Mouse (Mus musculus): ENCODE data around the gene Gm13287. TPM values are rescaled to one million over a fixed set of nuclear protein-coding genes. Genes with fewer than 3 reads are reported as not detected.
"Not testable (repeated sequence)": the region's sequence is repeated elsewhere in the genome, so short reads cannot be mapped to it uniquely, and the experiment has no call there.

Gene Gm13287
- polyA plus RNA-seq, 1 experiment from 2014 or later, result not detected

- WGBS, result 2% methylated on average over 26 of the region's 42 CpGs
Measured at GRCm38 (mm10) chr4:88763384-88764018, 39.6 kb upstream of the Gm13287 start.

GRCm38 (mm10) chr4:88773534-88773933 is 29.5 kb upstream of the Gm13287 start, which contains the start of gene Gm13290:
Gm13290 (plus strand) TSS chr4:88773834.
- not testable (repeated sequence) for ATAC-seq (replicated peaks; ENCODE audit: extremely low read depth, insufficient read depth, low FRiP score)

More at GRCm38 (mm10) chr4:88763384-88764018, 39.6 kb upstream of the Gm13287 start:
- Histone ChIP-seq H3K4me3 (ENCODE audit: low read length) (peak overlapping the region; percentile 32), H3K27ac (ENCODE audit: low read length) (peak overlapping the region; percentile 61), H3K9ac (ENCODE audit: low read length) (peak overlapping the region; percentile 38; the same call in 1 of the 2 replicates), H3K4me2 (ENCODE audit: low read depth, low read length) (peak overlapping the region; percentile 53)
- not testable (repeated sequence) for H3K36me3 ChIP-seq (ENCODE audit: control insufficient read depth, insufficient read depth); H3K27me3 ChIP-seq (ENCODE audit: control insufficient read depth, insufficient read depth, low read length); ATAC-seq (replicated peaks; ENCODE audit: extremely low read depth, insufficient read depth, low FRiP score); H3K9me3 ChIP-seq (replicated peaks; ENCODE audit: control insufficient read depth, low read length); H3K4me1 ChIP-seq (ENCODE audit: control insufficient read depth, insufficient read depth, low read length)

GRCm38 (mm10) chr4:88776622-88777021 is 26.4 kb upstream of the Gm13287 start, which contains the start of gene Gm13289:
Gm13289 (plus strand) TSS chr4:88776922.
- WGBS, result no CpG with 5 or more reads among the region's 29 CpGs
- not testable (repeated sequence) for ATAC-seq (replicated peaks; ENCODE audit: extremely low read depth, insufficient read depth, low FRiP score)

More at GRCm38 (mm10) chr4:88773534-88773933, 29.5 kb upstream of the Gm13287 start, which contains the start of gene Gm13290:
- WGBS, result no CpG with 5 or more reads among the region's 32 CpGs
- not testable (repeated sequence) for H3K9me3 ChIP-seq (replicated peaks; ENCODE audit: control insufficient read depth, low read length); H3K4me2 ChIP-seq (ENCODE audit: low read depth, low read length); H3K4me3 ChIP-seq (ENCODE audit: low read length); H3K27ac ChIP-seq (ENCODE audit: low read length); H3K4me1 ChIP-seq (ENCODE audit: control insufficient read depth, insufficient read depth, low read length); H3K9ac ChIP-seq (ENCODE audit: low read length); H3K36me3 ChIP-seq (ENCODE audit: control insufficient read depth, insufficient read depth); H3K27me3 ChIP-seq (ENCODE audit: control insufficient read depth, insufficient read depth, low read length)

GRCm38 (mm10) chr4:88779550-88779949 is 23.5 kb upstream of the Gm13287 start, which contains the start of gene Gm13272:
Gm13272 (plus strand) TSS chr4:88779850.
- H3K27me3 ChIP-seq (ENCODE audit: control insufficient read depth, insufficient read depth, low read length); ATAC-seq (replicated peaks; ENCODE audit: extremely low read depth, insufficient read depth, low FRiP score); H3K36me3 ChIP-seq (ENCODE audit: control insufficient read depth, insufficient read depth); H3K9ac ChIP-seq (ENCODE audit: low read length); H3K27ac ChIP-seq (ENCODE audit: low read length); H3K4me2 ChIP-seq (ENCODE audit: low read depth, low read length); H3K9me3 ChIP-seq (replicated peaks; ENCODE audit: control insufficient read depth, low read length); H3K4me3 ChIP-seq (ENCODE audit: low read length); H3K4me1 ChIP-seq (ENCODE audit: control insufficient read depth, insufficient read depth, low read length): not testable (repeated sequence)
- no CpG with 5 or more reads among the region's 29 CpGs for WGBS

More at GRCm38 (mm10) chr4:88776622-88777021, 26.4 kb upstream of the Gm13287 start, which contains the start of gene Gm13289:
- not testable (repeated sequence) for H3K9me3 ChIP-seq (replicated peaks; ENCODE audit: control insufficient read depth, low read length); H3K27ac ChIP-seq (ENCODE audit: low read length); H3K27me3 ChIP-seq (ENCODE audit: control insufficient read depth, insufficient read depth, low read length); H3K4me3 ChIP-seq (ENCODE audit: low read length); H3K36me3 ChIP-seq (ENCODE audit: control insufficient read depth, insufficient read depth); H3K4me2 ChIP-seq (ENCODE audit: low read depth, low read length); H3K9ac ChIP-seq (ENCODE audit: low read length); H3K4me1 ChIP-seq (ENCODE audit: control insufficient read depth, insufficient read depth, low read length)

- WGBS, result 41% methylated on average over 15 of the region's 18 CpGs
- not testable (repeated sequence) for H3K4me2 ChIP-seq (ENCODE audit: low read depth, low read length); H3K27me3 ChIP-seq (ENCODE audit: control insufficient read depth, insufficient read depth, low read length); ATAC-seq (replicated peaks; ENCODE audit: extremely low read depth, insufficient read depth, low FRiP score); H3K27ac ChIP-seq (ENCODE audit: low read length); H3K9ac ChIP-seq (ENCODE audit: low read length); H3K36me3 ChIP-seq (ENCODE audit: control insufficient read depth, insufficient read depth); H3K9me3 ChIP-seq (replicated peaks; ENCODE audit: control insufficient read depth, low read length); H3K4me1 ChIP-seq (ENCODE audit: control insufficient read depth, insufficient read depth, low read length); H3K4me3 ChIP-seq (ENCODE audit: low read length)
Measured at GRCm38 (mm10) chr4:88780320-88780719, 22.7 kb upstream of the Gm13287 start.

GRCm38 (mm10) chr4:88781831-88782230 is 21.2 kb upstream of the Gm13287 start, which contains the start of gene Ifnz:
Ifnz (plus strand) TSS chr4:88782131.
- ATAC-seq (replicated peaks; ENCODE audit: extremely low read depth, insufficient read depth, low FRiP score); H3K9me3 ChIP-seq (replicated peaks; ENCODE audit: control insufficient read depth, low read length); H3K36me3 ChIP-seq (ENCODE audit: control insufficient read depth, insufficient read depth); H3K27me3 ChIP-seq (ENCODE audit: control insufficient read depth, insufficient read depth, low read length); H3K4me1 ChIP-seq (ENCODE audit: control insufficient read depth, insufficient read depth, low read length): not testable (repeated sequence)
- 20% methylated on average over 3 of the region's 7 CpGs for WGBS
- peak within 1 kb of the TSS; percentile 43; the same call in 1 of the 2 replicates for H3K9ac ChIP-seq (ENCODE audit: low read length)
- peak within 1 kb of the TSS; percentile 62 for H3K27ac ChIP-seq (ENCODE audit: low read length)
- peak within 1 kb of the TSS; percentile 33 for H3K4me3 ChIP-seq (ENCODE audit: low read length)
- peak within 1 kb of the TSS; percentile 47 for H3K4me2 ChIP-seq (ENCODE audit: low read depth, low read length)

GRCm38 (mm10) chr4:88782335-88782734 is 20.7 kb upstream of the Gm13287 start:
- H3K9me3 ChIP-seq (replicated peaks; ENCODE audit: control insufficient read depth, low read length); H3K36me3 ChIP-seq (ENCODE audit: control insufficient read depth, insufficient read depth); ATAC-seq (replicated peaks; ENCODE audit: extremely low read depth, insufficient read depth, low FRiP score); H3K27me3 ChIP-seq (ENCODE audit: control insufficient read depth, insufficient read depth, low read length); H3K4me1 ChIP-seq (ENCODE audit: control insufficient read depth, insufficient read depth, low read length): not testable (repeated sequence)
- peak overlapping the region; percentile 43; the same call in 1 of the 2 replicates for H3K9ac ChIP-seq (ENCODE audit: low read length)
- H3K4me2 ChIP-seq (ENCODE audit: low read depth, low read length), result peak overlapping the region; percentile 47
- peak overlapping the region; percentile 33 for H3K4me3 ChIP-seq (ENCODE audit: low read length)
- 0% methylated on average over 12 of the region's 31 CpGs for WGBS
- H3K27ac ChIP-seq (ENCODE audit: low read length), result peak overlapping the region; percentile 62

GRCm38 (mm10) chr4:88785409-88785808 is 17.6 kb upstream of the Gm13287 start, which contains the start of gene Gm13276:
Gm13276 (plus strand) TSS chr4:88785709.
- WGBS, result no CpG with 5 or more reads among the region's 27 CpGs
- not testable (repeated sequence) for ATAC-seq (replicated peaks; ENCODE audit: extremely low read depth, insufficient read depth, low FRiP score)

GRCm38 (mm10) chr4:88788402-88788801 is 14.7 kb upstream of the Gm13287 start, which contains the start of gene Gm13277:
Gm13277 (plus strand) TSS chr4:88788632.
- not testable (repeated sequence) for H3K4me2 ChIP-seq (ENCODE audit: low read depth, low read length); H3K27ac ChIP-seq (ENCODE audit: low read length); H3K27me3 ChIP-seq (ENCODE audit: control insufficient read depth, insufficient read depth, low read length); ATAC-seq (replicated peaks; ENCODE audit: extremely low read depth, insufficient read depth, low FRiP score); H3K4me3 ChIP-seq (ENCODE audit: low read length); H3K9ac ChIP-seq (ENCODE audit: low read length); H3K36me3 ChIP-seq (ENCODE audit: control insufficient read depth, insufficient read depth); H3K4me1 ChIP-seq (ENCODE audit: control insufficient read depth, insufficient read depth, low read length); H3K9me3 ChIP-seq (replicated peaks; ENCODE audit: control insufficient read depth, low read length)
- 0% methylated on average over 1 of the region's 28 CpGs for WGBS

More at GRCm38 (mm10) chr4:88785409-88785808, 17.6 kb upstream of the Gm13287 start, which contains the start of gene Gm13276:
- not testable (repeated sequence) for H3K4me3 ChIP-seq (ENCODE audit: low read length); H3K36me3 ChIP-seq (ENCODE audit: control insufficient read depth, insufficient read depth); H3K9ac ChIP-seq (ENCODE audit: low read length); H3K4me2 ChIP-seq (ENCODE audit: low read depth, low read length); H3K27ac ChIP-seq (ENCODE audit: low read length); H3K9me3 ChIP-seq (replicated peaks; ENCODE audit: control insufficient read depth, low read length); H3K27me3 ChIP-seq (ENCODE audit: control insufficient read depth, insufficient read depth, low read length); H3K4me1 ChIP-seq (ENCODE audit: control insufficient read depth, insufficient read depth, low read length)
